Mouse (Mus musculus): ENCODE measurements around the gene Mrpl43. TPM values are rescaled to one million over a fixed set of nuclear protein-coding genes. Genes with fewer than 3 reads are reported as not detected.

Mrpl43 gene
- total RNA-seq, 1 experiment: 62.7 TPM

DNA sequence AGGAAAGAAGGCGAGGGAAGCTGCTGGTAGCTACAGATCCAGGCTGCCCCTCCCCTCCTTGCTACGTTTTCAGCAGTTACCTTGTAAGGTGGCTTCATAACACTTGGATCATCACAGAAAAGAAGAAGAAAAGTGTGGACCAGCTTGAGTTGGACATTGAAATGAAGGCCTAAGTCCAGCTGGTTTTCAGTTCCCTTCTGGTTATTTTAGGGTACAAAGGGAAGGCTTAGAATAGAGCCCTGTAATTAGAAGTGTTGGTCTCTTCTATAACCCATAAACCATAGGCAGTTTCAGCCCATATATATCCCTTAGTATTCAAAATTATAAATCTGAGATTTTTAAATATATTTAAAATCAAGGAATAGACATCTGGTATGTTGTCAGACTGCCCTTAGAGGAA lies 25.5 kb downstream of the Mrpl43 start:
- Histone ChIP-seq H3K9me3 (ENCODE audit: control insufficient read depth, insufficient read depth, low read depth, low read length) (no peaks in the 10 kb centered on the region), H3K36me3 (ENCODE audit: control insufficient read depth, insufficient read depth, low read length, poor library complexity, severe bottlenecking) (peaks cover 25% of the 10 kb centered on the region), H3K4me3 (ENCODE audit: insufficient read depth in 1 of 2, low read depth in 1 of 2, low read length in 2 of 2, poor library complexity in 1 of 2, severe bottlenecking in 1 of 2) (no peak overlapping the region), H3K9ac (ENCODE audit: insufficient read depth, low read depth, low read length, poor library complexity, severe bottlenecking) (no peak overlapping the region), H3K4me1 (ENCODE audit: control insufficient read depth in 2 of 2, insufficient read depth in 2 of 2, low read length in 2 of 2, poor library complexity in 1 of 2) (no peaks in the 10 kb centered on the region), H3K27ac (ENCODE audit: insufficient read depth, low read depth, low read length, poor library complexity, severe bottlenecking) (no peak overlapping the region)
- TF ChIP-seq ZC3H11A (IDR thresholded peaks at IDR 0.05; ENCODE audit: borderline replicate concordance, low read depth, low read length) (no peak), CHD2 (IDR thresholded peaks at IDR 0.05; ENCODE audit: low read depth, low read length) (no peak), HCFC1 (IDR thresholded peaks at IDR 0.05; ENCODE audit: borderline replicate concordance, insufficient read depth, low read length) (no peak), MAFK (IDR thresholded peaks at IDR 0.05; ENCODE audit: insufficient read depth, low read depth, low read length) (no peak), ZNF384 (IDR thresholded peaks at IDR 0.05; ENCODE audit: low read depth, low read length) (no peak)
- DNase-seq (ENCODE audit: low read depth, low spot score): no peak
- in situ Hi-C loops (cut with MboI; ENCODE audit: low sequenced_read_pairs in 2 of 2, unreplicated experiment in 2 of 2): no loop called here

DNA sequence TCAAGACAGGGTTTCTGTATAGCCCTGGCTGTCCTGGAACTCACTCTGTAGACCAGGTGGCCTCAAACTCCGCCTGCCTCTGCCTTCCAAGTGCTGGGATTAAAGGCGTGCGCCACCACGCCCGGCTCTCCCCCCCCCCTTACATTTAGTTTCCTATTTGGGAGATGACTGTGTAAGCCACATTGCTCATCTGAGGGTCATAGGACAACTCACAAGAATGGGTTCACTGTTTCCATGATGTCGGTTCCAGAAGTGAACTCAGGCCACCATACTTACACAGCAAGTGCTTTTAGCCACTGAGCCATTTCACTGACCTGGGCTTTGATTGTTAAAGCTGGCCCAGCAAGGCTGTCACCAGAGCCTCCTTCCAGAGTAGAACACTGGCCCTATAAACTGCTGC lies 29.1 kb downstream of the Mrpl43 start:
- no peaks in the 10 kb centered on the region for H3K4me1 ChIP-seq (ENCODE audit: control insufficient read depth in 2 of 2, insufficient read depth in 2 of 2, low read length in 2 of 2, poor library complexity in 1 of 2)
- H3K9ac ChIP-seq (ENCODE audit: insufficient read depth, low read depth, low read length, poor library complexity, severe bottlenecking): no peak overlapping the region
- in situ Hi-C loops (cut with MboI; ENCODE audit: low sequenced_read_pairs in 2 of 2, unreplicated experiment in 2 of 2): no loop called here
- no peak for TF ChIP-seq ZNF384 (IDR thresholded peaks at IDR 0.05; ENCODE audit: low read depth, low read length)
- no peak for TF ChIP-seq CHD2 (IDR thresholded peaks at IDR 0.05; ENCODE audit: low read depth, low read length)
- TF ChIP-seq HCFC1 (IDR thresholded peaks at IDR 0.05; ENCODE audit: borderline replicate concordance, insufficient read depth, low read length): no peak
- no peak for TF ChIP-seq MAFK (IDR thresholded peaks at IDR 0.05; ENCODE audit: insufficient read depth, low read depth, low read length)
- TF ChIP-seq ZC3H11A (IDR thresholded peaks at IDR 0.05; ENCODE audit: borderline replicate concordance, low read depth, low read length): no peak
- peaks cover 30% of the 10 kb centered on the region for H3K36me3 ChIP-seq (ENCODE audit: control insufficient read depth, insufficient read depth, low read length, poor library complexity, severe bottlenecking)
- DNase-seq (ENCODE audit: low read depth, low spot score): no peak
- H3K27ac ChIP-seq (ENCODE audit: insufficient read depth, low read depth, low read length, poor library complexity, severe bottlenecking): no peak overlapping the region
- H3K4me3 ChIP-seq (ENCODE audit: insufficient read depth in 1 of 2, low read depth in 1 of 2, low read length in 2 of 2, poor library complexity in 1 of 2, severe bottlenecking in 1 of 2): no peak overlapping the region
- H3K9me3 ChIP-seq (ENCODE audit: control insufficient read depth, insufficient read depth, low read depth, low read length): no peaks in the 10 kb centered on the region

DNA sequence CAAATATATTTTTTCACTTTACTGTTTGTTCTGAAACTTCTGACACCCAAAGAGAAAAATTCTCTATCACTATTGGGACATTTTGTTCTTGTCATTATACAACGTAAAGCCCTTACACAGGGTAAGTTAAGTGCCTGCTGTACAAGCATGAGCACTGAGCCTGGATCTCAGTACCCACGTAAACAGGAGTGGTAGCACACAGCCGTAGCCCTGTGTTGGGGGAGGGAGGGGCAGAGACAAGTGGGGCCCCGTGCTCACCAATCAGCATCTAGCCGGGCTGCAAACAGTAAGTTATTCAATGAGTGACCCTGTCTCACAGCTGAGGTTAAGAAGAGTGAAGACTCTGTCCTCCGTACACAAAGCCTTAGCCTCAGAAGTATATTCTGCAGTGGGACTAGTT lies 29.6 kb downstream of the Mrpl43 start:
- no peak for TF ChIP-seq CHD2 (IDR thresholded peaks at IDR 0.05; ENCODE audit: low read depth, low read length)
- no peak for TF ChIP-seq HCFC1 (IDR thresholded peaks at IDR 0.05; ENCODE audit: borderline replicate concordance, insufficient read depth, low read length)
- TF ChIP-seq ZNF384 (IDR thresholded peaks at IDR 0.05; ENCODE audit: low read depth, low read length): no peak
- TF ChIP-seq MAFK (IDR thresholded peaks at IDR 0.05; ENCODE audit: insufficient read depth, low read depth, low read length): no peak
- Histone ChIP-seq H3K9me3 (ENCODE audit: control insufficient read depth, insufficient read depth, low read depth, low read length) (no peaks in the 10 kb centered on the region), H3K27ac (ENCODE audit: insufficient read depth, low read depth, low read length, poor library complexity, severe bottlenecking) (no peak overlapping the region), H3K9ac (ENCODE audit: insufficient read depth, low read depth, low read length, poor library complexity, severe bottlenecking) (no peak overlapping the region), H3K4me1 (ENCODE audit: control insufficient read depth in 2 of 2, insufficient read depth in 2 of 2, low read length in 2 of 2, poor library complexity in 1 of 2) (no peaks in the 10 kb centered on the region), H3K36me3 (ENCODE audit: control insufficient read depth, insufficient read depth, low read length, poor library complexity, severe bottlenecking) (peaks cover 30% of the 10 kb centered on the region), H3K4me3 (ENCODE audit: insufficient read depth in 1 of 2, low read depth in 1 of 2, low read length in 2 of 2, poor library complexity in 1 of 2, severe bottlenecking in 1 of 2) (no peak overlapping the region)
- in situ Hi-C loops (cut with MboI; ENCODE audit: low sequenced_read_pairs in 2 of 2, unreplicated experiment in 2 of 2): no loop called here
- no peak for DNase-seq (ENCODE audit: low read depth, low spot score)

DNA sequence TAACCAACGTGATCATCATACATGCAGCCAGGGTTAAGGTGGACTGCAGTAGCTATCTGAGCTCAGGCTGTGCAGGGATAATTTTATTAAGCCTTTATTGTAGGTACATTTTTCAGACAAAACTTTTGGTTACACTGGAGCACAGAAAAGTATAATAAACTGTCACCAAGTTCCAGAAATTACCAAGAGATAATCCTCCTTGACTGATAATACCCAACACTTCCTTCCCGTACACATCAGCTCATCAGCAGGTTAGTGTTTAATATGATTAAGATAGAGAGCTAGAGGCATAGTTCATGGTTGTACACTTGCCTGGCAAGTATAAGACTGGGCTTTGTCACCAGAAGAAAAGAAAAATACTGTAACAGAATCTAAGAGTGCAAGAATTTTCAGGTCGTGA lies 37.9 kb downstream of the Mrpl43 start:
- Histone ChIP-seq H3K9ac (ENCODE audit: insufficient read depth, low read depth, low read length, poor library complexity, severe bottlenecking) (no peak overlapping the region), H3K9me3 (ENCODE audit: control insufficient read depth, insufficient read depth, low read depth, low read length) (no peaks in the 10 kb centered on the region), H3K4me3 (ENCODE audit: insufficient read depth in 1 of 2, low read depth in 1 of 2, low read length in 2 of 2, poor library complexity in 1 of 2, severe bottlenecking in 1 of 2) (no peak overlapping the region), H3K4me1 (ENCODE audit: control insufficient read depth in 2 of 2, insufficient read depth in 2 of 2, low read length in 2 of 2, poor library complexity in 1 of 2) (no peaks in the 10 kb centered on the region), H3K27ac (ENCODE audit: insufficient read depth, low read depth, low read length, poor library complexity, severe bottlenecking) (no peak overlapping the region), H3K36me3 (ENCODE audit: control insufficient read depth, insufficient read depth, low read length, poor library complexity, severe bottlenecking) (peaks cover 14% of the 10 kb centered on the region)
- in situ Hi-C loops (cut with MboI; ENCODE audit: low sequenced_read_pairs in 2 of 2, unreplicated experiment in 2 of 2): no loop called here
- DNase-seq (ENCODE audit: low read depth, low spot score): no peak
- TF ChIP-seq ZC3H11A (IDR thresholded peaks at IDR 0.05; ENCODE audit: borderline replicate concordance, low read depth, low read length) (no peak), MAFK (IDR thresholded peaks at IDR 0.05; ENCODE audit: insufficient read depth, low read depth, low read length) (no peak), HCFC1 (IDR thresholded peaks at IDR 0.05; ENCODE audit: borderline replicate concordance, insufficient read depth, low read length) (no peak), CHD2 (IDR thresholded peaks at IDR 0.05; ENCODE audit: low read depth, low read length) (no peak), ZNF384 (IDR thresholded peaks at IDR 0.05; ENCODE audit: low read depth, low read length) (no peak)

DNA sequence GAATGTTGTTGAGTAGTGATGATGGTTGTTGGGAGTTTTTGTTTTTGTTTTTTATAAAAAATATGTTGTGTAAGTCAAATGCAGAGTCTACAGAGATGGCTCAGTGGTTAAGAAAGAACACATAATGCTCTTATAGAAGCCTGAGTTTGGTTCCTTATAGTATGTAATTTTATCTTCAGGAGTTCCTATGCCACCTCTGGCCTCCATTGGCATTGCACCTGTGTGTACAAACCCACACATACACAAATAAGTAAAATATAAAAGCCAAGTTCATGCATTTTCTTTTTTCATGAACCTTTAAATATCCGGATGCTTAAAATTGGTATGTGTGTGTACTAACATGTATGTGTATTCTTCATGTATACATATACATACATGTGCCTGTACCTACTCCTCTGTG lies 40.3 kb downstream of the Mrpl43 start:
- Histone ChIP-seq H3K4me3 (ENCODE audit: insufficient read depth in 1 of 2, low read depth in 1 of 2, low read length in 2 of 2, poor library complexity in 1 of 2, severe bottlenecking in 1 of 2) (no peak overlapping the region), H3K9ac (ENCODE audit: insufficient read depth, low read depth, low read length, poor library complexity, severe bottlenecking) (no peak overlapping the region), H3K36me3 (ENCODE audit: control insufficient read depth, insufficient read depth, low read length, poor library complexity, severe bottlenecking) (peaks cover 19% of the 10 kb centered on the region), H3K4me1 (ENCODE audit: control insufficient read depth in 2 of 2, insufficient read depth in 2 of 2, low read length in 2 of 2, poor library complexity in 1 of 2) (no peaks in the 10 kb centered on the region), H3K9me3 (ENCODE audit: control insufficient read depth, insufficient read depth, low read depth, low read length) (no peaks in the 10 kb centered on the region), H3K27ac (ENCODE audit: insufficient read depth, low read depth, low read length, poor library complexity, severe bottlenecking) (no peak overlapping the region)
- TF ChIP-seq MAFK (IDR thresholded peaks at IDR 0.05; ENCODE audit: insufficient read depth, low read depth, low read length) (no peak), CHD2 (IDR thresholded peaks at IDR 0.05; ENCODE audit: low read depth, low read length) (no peak), ZC3H11A (IDR thresholded peaks at IDR 0.05; ENCODE audit: borderline replicate concordance, low read depth, low read length) (no peak), HCFC1 (IDR thresholded peaks at IDR 0.05; ENCODE audit: borderline replicate concordance, insufficient read depth, low read length) (no peak), ZNF384 (IDR thresholded peaks at IDR 0.05; ENCODE audit: low read depth, low read length) (no peak)
- in situ Hi-C loops (cut with MboI; ENCODE audit: low sequenced_read_pairs in 2 of 2, unreplicated experiment in 2 of 2): no loop called here
- DNase-seq (ENCODE audit: low read depth, low spot score): no peak
